Mouse (Mus musculus): Measurements from ENCODE around the gene Nsg1. TPM values are rescaled to one million over a fixed set of nuclear protein-coding genes. Genes with fewer than 3 reads are reported as not detected.
A peak's percentile ranks its signal among the peaks of the same experiment; 100 is the strongest.

The Nsg1 gene
- polyA plus RNA-seq, 1 experiment from 2014 or later = 17.1 TPM

- 77% methylated on average over 2 of the region's 2 CpGs for WGBS
- no peak overlapping the region for H3K4me2 ChIP-seq (ENCODE audit: low read depth, low read length)
- no peak for ATAC-seq (replicated peaks; ENCODE audit: extremely low read depth, insufficient read depth, low FRiP score)
- no peaks in the 10 kb centered on the region for H3K27me3 ChIP-seq (ENCODE audit: control insufficient read depth, insufficient read depth, low read length)
- H3K4me1 ChIP-seq (ENCODE audit: control insufficient read depth, insufficient read depth, low read length) = no peaks in the 10 kb centered on the region
- H3K4me3 ChIP-seq (ENCODE audit: low read length) = no peak overlapping the region
- H3K36me3 ChIP-seq (ENCODE audit: control insufficient read depth, insufficient read depth) = no peaks in the 10 kb centered on the region
- no peak overlapping the region for H3K9ac ChIP-seq (ENCODE audit: low read length)
- peaks cover 4% of the 10 kb centered on the region; the same call in 1 of the 2 replicates for H3K9me3 ChIP-seq (replicated peaks; ENCODE audit: control insufficient read depth, low read length)
- no peak overlapping the region for H3K27ac ChIP-seq (ENCODE audit: low read length)
Measured at GRCm38 (mm10) chr5:38187006-38187405, 27.3 kb upstream of the Nsg1 start.

- Histone ChIP-seq H3K4me2 (ENCODE audit: low read depth, low read length) (no peak overlapping the region), H3K36me3 (ENCODE audit: control insufficient read depth, insufficient read depth) (no peaks in the 10 kb centered on the region), H3K4me1 (ENCODE audit: control insufficient read depth, insufficient read depth, low read length) (no peaks in the 10 kb centered on the region), H3K9me3 (replicated peaks; ENCODE audit: control insufficient read depth, low read length) (peaks cover 3% of the 10 kb centered on the region; the same call in 1 of the 2 replicates), H3K9ac (ENCODE audit: low read length) (no peak overlapping the region), H3K4me3 (ENCODE audit: low read length) (no peak overlapping the region), H3K27me3 (ENCODE audit: control insufficient read depth, insufficient read depth, low read length) (no peaks in the 10 kb centered on the region), H3K27ac (ENCODE audit: low read length) (no peak overlapping the region)
- 76% methylated on average over 6 of the region's 6 CpGs for WGBS
- no peak for ATAC-seq (replicated peaks; ENCODE audit: extremely low read depth, insufficient read depth, low FRiP score)
Measured at GRCm38 (mm10) chr5:38184688-38185285, 25.1 kb upstream of the Nsg1 start.

- no peak overlapping the region for H3K9ac ChIP-seq (ENCODE audit: low read length)
- ATAC-seq (replicated peaks; ENCODE audit: extremely low read depth, insufficient read depth, low FRiP score) = no peak
- H3K27me3 ChIP-seq (ENCODE audit: control insufficient read depth, insufficient read depth, low read length) = 0 out of 2 replicates have a peak, but pooled peaks cover 4% of the 10 kb centered on the region
- no peak overlapping the region for H3K4me2 ChIP-seq (ENCODE audit: low read depth, low read length)
- H3K4me1 ChIP-seq (ENCODE audit: control insufficient read depth, insufficient read depth, low read length) = no peaks in the 10 kb centered on the region
- H3K9me3 ChIP-seq (replicated peaks; ENCODE audit: control insufficient read depth, low read length) = peaks cover 7% of the 10 kb centered on the region; the same call in 1 of the 2 replicates
- no peaks in the 10 kb centered on the region for H3K36me3 ChIP-seq (ENCODE audit: control insufficient read depth, insufficient read depth)
- no peak overlapping the region for H3K27ac ChIP-seq (ENCODE audit: low read length)
- H3K4me3 ChIP-seq (ENCODE audit: low read length) = no peak overlapping the region
- WGBS = 75% methylated on average over 16 of the region's 16 CpGs
Measured at GRCm38 (mm10) chr5:38174256-38174912, 14.7 kb upstream of the Nsg1 start.

GRCm38 (mm10) chr5:38173766-38174165, 14.1 kb upstream of the Nsg1 start:
- WGBS = 36% methylated on average over 5 of the region's 5 CpGs
- Histone ChIP-seq H3K4me2 (ENCODE audit: low read depth, low read length) (no peak overlapping the region), H3K27ac (ENCODE audit: low read length) (no peak overlapping the region), H3K27me3 (ENCODE audit: control insufficient read depth, insufficient read depth, low read length) (0 out of 2 replicates have a peak, but pooled peaks cover 4% of the 10 kb centered on the region), H3K9ac (ENCODE audit: low read length) (no peak overlapping the region), H3K4me1 (ENCODE audit: control insufficient read depth, insufficient read depth, low read length) (no peaks in the 10 kb centered on the region), H3K36me3 (ENCODE audit: control insufficient read depth, insufficient read depth) (no peaks in the 10 kb centered on the region), H3K4me3 (ENCODE audit: low read length) (no peak overlapping the region), H3K9me3 (replicated peaks; ENCODE audit: control insufficient read depth, low read length) (peaks cover 7% of the 10 kb centered on the region; the same call in 1 of the 2 replicates)
- no peak for ATAC-seq (replicated peaks; ENCODE audit: extremely low read depth, insufficient read depth, low FRiP score)

- H3K4me1 ChIP-seq (ENCODE audit: control insufficient read depth, insufficient read depth, low read length) = no peaks in the 10 kb centered on the region
- peaks cover 7% of the 10 kb centered on the region; the same call in 1 of the 2 replicates for H3K9me3 ChIP-seq (replicated peaks; ENCODE audit: control insufficient read depth, low read length)
- WGBS = 74% methylated on average over 11 of the region's 11 CpGs
- no peak overlapping the region for H3K27ac ChIP-seq (ENCODE audit: low read length)
- H3K27me3 ChIP-seq (ENCODE audit: control insufficient read depth, insufficient read depth, low read length) = 0 out of 2 replicates have a peak, but pooled peaks cover 3% of the 10 kb centered on the region
- no peak overlapping the region for H3K4me2 ChIP-seq (ENCODE audit: low read depth, low read length)
- no peak overlapping the region for H3K4me3 ChIP-seq (ENCODE audit: low read length)
- no peak overlapping the region for H3K9ac ChIP-seq (ENCODE audit: low read length)
- no peaks in the 10 kb centered on the region for H3K36me3 ChIP-seq (ENCODE audit: control insufficient read depth, insufficient read depth)
- no peak for ATAC-seq (replicated peaks; ENCODE audit: extremely low read depth, insufficient read depth, low FRiP score)
Measured at GRCm38 (mm10) chr5:38168497-38168896, 8.8 kb upstream of the Nsg1 start.

GRCm38 (mm10) chr5:38158947-38159633, 617 bp downstream of the Nsg1 start:
- Histone ChIP-seq H3K4me3 (ENCODE audit: low read length) (peak overlapping the region; percentile 72), H3K9ac (ENCODE audit: low read length) (peak overlapping the region; percentile 75), H3K4me2 (ENCODE audit: low read depth, low read length) (peak overlapping the region; percentile 93), H3K4me1 (ENCODE audit: control insufficient read depth, insufficient read depth, low read length) (0 out of 2 replicates have a peak, but pooled peaks cover 3% of the 10 kb centered on the region), H3K27ac (ENCODE audit: low read length) (no peak overlapping the region), H3K27me3 (ENCODE audit: control insufficient read depth, insufficient read depth, low read length) (peaks cover 54% of the 10 kb centered on the region), H3K36me3 (ENCODE audit: control insufficient read depth, insufficient read depth) (peaks cover 3% of the 10 kb centered on the region; the same call in 1 of the 2 replicates), H3K9me3 (replicated peaks; ENCODE audit: control insufficient read depth, low read length) (no peaks in the 10 kb centered on the region)
- ATAC-seq (replicated peaks; ENCODE audit: extremely low read depth, insufficient read depth, low FRiP score) = peak; percentile 71; the same call in 1 of the 2 replicates
- under 1% methylated on average over 79 of the region's 79 CpGs for WGBS

- H3K4me1 ChIP-seq (ENCODE audit: control insufficient read depth, insufficient read depth, low read length) = 0 out of 2 replicates have a peak, but pooled peaks cover 3% of the 10 kb centered on the region
- peaks cover 54% of the 10 kb centered on the region for H3K27me3 ChIP-seq (ENCODE audit: control insufficient read depth, insufficient read depth, low read length)
- H3K36me3 ChIP-seq (ENCODE audit: control insufficient read depth, insufficient read depth) = peaks cover 3% of the 10 kb centered on the region; the same call in 1 of the 2 replicates
- H3K4me2 ChIP-seq (ENCODE audit: low read depth, low read length) = peak overlapping the region; percentile 93
- 7% methylated on average over 17 of the region's 17 CpGs for WGBS
- no peaks in the 10 kb centered on the region for H3K9me3 ChIP-seq (replicated peaks; ENCODE audit: control insufficient read depth, low read length)
- H3K9ac ChIP-seq (ENCODE audit: low read length) = peak overlapping the region; percentile 75
- no peak for ATAC-seq (replicated peaks; ENCODE audit: extremely low read depth, insufficient read depth, low FRiP score)
- no peak overlapping the region for H3K27ac ChIP-seq (ENCODE audit: low read length)
- peak overlapping the region; percentile 72 for H3K4me3 ChIP-seq (ENCODE audit: low read length)
Measured at GRCm38 (mm10) chr5:38158501-38158946, 1.2 kb downstream of the Nsg1 start.

GRCm38 (mm10) chr5:38157481-38158020, 2.2 kb downstream of the Nsg1 start:
- H3K4me3 ChIP-seq (ENCODE audit: low read length) = no peak overlapping the region
- no peak overlapping the region for H3K27ac ChIP-seq (ENCODE audit: low read length)
- H3K9me3 ChIP-seq (replicated peaks; ENCODE audit: control insufficient read depth, low read length) = no peaks in the 10 kb centered on the region
- ATAC-seq (replicated peaks; ENCODE audit: extremely low read depth, insufficient read depth, low FRiP score) = no peak
- WGBS = 62% methylated on average over 9 of the region's 9 CpGs
- no peak overlapping the region for H3K4me2 ChIP-seq (ENCODE audit: low read depth, low read length)
- peaks cover 48% of the 10 kb centered on the region for H3K27me3 ChIP-seq (ENCODE audit: control insufficient read depth, insufficient read depth, low read length)
- 0 out of 2 replicates have a peak, but pooled peaks cover 3% of the 10 kb centered on the region for H3K4me1 ChIP-seq (ENCODE audit: control insufficient read depth, insufficient read depth, low read length)
- peaks cover 3% of the 10 kb centered on the region; the same call in 1 of the 2 replicates for H3K36me3 ChIP-seq (ENCODE audit: control insufficient read depth, insufficient read depth)
- no peak overlapping the region for H3K9ac ChIP-seq (ENCODE audit: low read length)
